Mouse (Mus musculus) right cerebral cortex, adult 18-20 months (tissue): ENCODE measurements around the gene Olfr13.
"Not testable (repeated sequence)": the region's sequence is repeated elsewhere in the genome, so short reads cannot be mapped to it uniquely, and the experiment has no call there.

Experiments
- DNase-seq: peaks from one replicate; pipeline ENCODE4 v3.0.0; 2022; ENCODE audit warnings: mixed read lengths

The Olfr13 gene

DNA sequence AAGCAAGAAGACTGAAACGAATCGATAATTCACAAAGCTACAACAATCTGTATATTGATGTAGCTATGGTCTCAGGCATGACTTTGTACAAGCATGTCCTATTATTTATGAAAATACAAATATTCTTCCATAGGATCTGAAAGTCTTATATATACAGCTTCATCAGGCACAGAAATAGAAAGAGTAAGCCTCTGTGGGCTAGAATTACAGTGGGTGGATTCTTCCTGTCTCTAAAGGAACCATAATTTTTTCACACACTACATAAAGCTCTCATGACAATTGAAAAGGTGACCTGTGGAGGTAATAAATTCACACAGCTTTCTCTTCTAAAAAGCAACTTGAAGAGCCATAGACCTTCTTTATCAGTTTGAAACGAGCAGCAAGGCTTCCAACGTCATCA, at the start of gene Olfr13:
Gene Olfr13, plus strand, starts transcription at position 301 of the 400 bp plus-strand sequence.
- no peak for DNase-seq

DNA sequence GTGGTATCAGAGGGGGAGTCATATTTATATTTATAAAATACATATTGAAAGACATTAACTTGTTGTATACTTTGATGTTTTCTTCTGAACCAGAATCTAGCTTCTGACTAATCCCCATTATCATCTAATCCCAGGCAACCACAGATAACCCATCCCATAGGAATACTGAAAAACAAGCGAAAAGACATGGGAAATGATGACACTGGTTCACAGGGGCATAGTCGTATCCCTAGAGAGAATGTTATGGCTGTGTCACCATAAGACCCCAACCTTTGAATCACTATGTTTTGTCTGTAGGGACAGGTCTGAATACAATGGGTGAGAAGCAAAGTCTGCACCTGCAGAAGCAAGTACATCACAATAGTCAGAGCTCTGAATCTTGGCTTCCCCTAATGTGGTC, 25.7 kb upstream of the Olfr13 start, which contains the start of gene Olfr237-ps1:
Gene Olfr237-ps1, plus strand, starts transcription at position 301 of the 400 bp plus-strand sequence.
- not testable (repeated sequence) for DNase-seq

DNA sequence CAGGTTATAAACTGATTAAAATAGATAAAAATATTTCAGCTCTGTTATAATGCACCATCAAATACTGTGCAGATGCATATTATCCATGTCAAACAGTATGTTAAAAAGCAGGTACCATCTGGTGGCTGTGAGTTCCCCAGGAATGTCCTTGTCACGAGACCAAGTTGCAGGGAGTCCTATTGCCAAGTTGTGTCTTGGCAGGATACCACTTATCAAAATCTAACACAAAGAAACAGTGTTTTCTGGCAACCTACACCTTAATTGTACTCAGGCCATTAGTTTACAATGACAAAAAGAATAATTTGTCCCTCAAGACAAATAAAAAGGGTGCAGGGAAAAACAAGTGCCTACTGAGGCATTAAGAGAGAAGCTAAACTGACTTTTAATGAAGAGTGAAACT, 12.4 kb upstream of the Olfr13 start:
- DNase-seq = no peak

- no peak for DNase-seq
Measured at GRCm38 (mm10) chr6:43162982-43163381, 9.0 kb upstream of the Olfr13 start, which contains the start of gene Olfr437. Gene Olfr437 (plus strand): TSS chr6:43163282.

- no peak for DNase-seq
Measured at GRCm38 (mm10) chr6:43167246-43167645, 4.7 kb upstream of the Olfr13 start.

DNA sequence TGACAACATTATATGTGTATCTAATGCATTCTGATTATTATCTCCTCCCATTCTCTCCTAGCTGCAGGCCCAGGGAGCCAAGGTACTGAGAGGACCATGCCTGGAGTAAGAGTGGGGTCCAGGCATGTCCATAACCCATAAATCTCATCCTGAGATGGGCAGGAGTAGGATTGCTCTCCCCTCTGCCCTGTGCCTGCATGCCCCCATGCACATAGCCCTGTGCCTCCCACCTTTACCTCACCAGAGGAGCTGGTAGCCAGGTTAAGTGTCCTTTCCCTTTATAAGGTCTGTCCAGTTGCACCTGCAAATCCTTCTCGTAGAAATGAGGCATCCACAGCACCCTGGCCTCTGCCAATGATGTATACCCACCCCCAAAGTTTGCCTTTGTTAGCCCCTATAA, 6.2 kb downstream of the Olfr13 start:
- DNase-seq = no peak

DNA sequence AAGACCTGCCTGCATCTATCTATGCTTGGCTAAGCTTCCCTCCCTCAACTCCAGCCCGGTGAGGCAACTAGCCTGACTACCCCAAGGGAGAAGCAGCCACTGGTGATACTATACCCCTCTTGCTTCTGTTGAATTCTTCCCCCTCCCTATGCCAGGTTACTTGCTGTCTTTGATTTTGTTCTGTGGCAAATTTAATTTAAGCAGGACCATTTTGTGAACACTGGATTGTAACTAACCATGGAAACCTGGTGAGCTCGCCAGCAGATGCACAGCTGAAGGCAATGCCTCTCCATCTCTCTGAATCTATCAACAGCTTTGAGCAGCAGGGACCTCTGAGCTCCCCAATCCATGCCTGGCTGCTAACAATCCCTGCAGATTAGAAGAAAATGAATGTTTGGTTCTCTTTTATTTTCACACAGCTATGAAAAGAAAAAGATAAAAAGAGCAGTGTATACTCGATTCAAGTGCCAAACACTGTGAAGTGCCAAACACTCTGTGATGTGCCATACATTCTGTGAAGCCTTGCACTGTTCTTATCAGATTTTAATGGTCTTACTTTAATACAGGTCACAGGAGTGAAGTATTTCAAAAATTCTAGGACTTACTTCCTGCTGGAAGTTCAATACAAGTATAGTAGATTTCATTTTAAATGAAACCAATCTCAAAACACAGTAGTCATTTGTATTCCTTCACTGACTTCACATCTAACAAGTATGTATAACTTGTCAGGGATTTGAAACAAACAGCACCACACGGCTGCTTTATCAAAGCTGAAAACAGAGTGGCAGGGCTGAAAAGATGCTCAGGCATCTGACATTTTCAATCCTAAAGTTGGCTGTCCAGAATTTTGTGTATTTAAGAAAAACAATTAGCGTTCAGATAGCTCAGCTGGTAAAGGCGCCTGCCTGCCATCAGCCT, 6.9 kb downstream of the Olfr13 start:
- DNase-seq = no peak

DNA sequence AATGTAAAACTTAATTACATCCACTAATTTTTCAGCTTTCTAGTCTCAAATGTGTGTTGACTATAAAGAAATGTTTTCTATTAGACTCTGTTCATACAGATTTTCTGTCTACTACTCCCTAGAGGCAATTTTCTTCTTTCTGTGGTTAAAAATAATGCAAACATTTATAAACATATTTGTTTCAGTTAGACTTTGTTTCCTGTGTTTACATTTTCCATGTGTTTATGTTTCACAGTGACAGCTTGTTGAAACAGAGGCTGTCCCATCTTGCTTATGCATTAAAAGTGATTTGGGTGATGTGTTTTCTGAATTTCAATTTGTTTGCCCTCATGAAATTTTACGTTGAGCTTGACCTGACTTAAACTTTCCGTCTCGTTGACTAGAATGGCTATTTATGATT, 19.0 kb downstream of the Olfr13 start:
- DNase-seq = no peak

DNA sequence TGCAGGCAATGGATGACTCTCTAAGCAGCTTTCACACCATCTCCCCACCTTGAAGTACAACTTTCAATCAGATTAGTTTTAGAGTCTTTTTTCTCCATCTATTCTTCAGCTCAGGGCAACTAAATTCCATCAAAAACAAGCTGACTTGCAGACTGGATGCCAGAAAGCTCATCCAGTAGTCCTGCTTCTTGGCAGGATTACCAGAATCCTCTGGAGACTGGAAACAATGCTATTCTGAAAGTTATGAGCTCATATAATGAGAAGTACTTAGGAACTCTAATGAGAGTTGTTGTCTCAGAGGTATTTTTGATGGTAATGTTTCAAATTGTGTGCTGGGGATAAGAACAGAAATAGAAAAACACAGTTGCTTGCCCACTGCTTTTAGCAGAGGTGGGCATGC, 24.8 kb downstream of the Olfr13 start, which contains the start of gene Olfr435:
Gene Olfr435, plus strand, starts transcription at position 366 of the 400 bp plus-strand sequence.
- no peak for DNase-seq

DNA sequence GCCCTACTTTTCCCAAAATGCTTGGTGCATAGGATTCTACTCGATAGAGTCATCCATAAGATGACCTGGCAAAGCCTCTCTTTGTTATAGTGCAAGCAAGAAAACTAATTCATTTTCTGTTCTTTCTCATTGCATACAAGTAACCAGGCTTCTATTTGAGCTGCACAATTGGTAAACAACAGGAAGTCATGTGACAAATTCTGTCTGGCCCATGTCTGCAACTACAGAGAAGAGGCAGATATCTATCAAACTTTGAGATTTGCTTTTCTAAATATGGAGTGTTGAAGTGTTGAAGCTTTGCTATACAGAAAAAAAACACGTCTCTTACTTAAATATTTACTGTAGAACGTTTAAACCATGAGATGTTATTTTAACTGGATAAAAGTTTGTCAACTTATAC, 26.2 kb downstream of the Olfr13 start:
- DNase-seq = no peak

- DNase-seq = no peak
Measured at GRCm38 (mm10) chr6:43202786-43203185, 30.8 kb downstream of the Olfr13 start.

- no peak for DNase-seq
Measured at GRCm38 (mm10) chr6:43205355-43205754, 33.4 kb downstream of the Olfr13 start.

GRCm38 (mm10) chr6:43212873-43213272, 40.9 kb downstream of the Olfr13 start, which contains the start of gene Olfr434:
Gene Olfr434 (plus strand): TSS chr6:43213021.
- peak; percentile 71 for DNase-seq
